Comparison of ENCODE assay signal across 14 mouse cellular contexts in the genomic region with DNA sequence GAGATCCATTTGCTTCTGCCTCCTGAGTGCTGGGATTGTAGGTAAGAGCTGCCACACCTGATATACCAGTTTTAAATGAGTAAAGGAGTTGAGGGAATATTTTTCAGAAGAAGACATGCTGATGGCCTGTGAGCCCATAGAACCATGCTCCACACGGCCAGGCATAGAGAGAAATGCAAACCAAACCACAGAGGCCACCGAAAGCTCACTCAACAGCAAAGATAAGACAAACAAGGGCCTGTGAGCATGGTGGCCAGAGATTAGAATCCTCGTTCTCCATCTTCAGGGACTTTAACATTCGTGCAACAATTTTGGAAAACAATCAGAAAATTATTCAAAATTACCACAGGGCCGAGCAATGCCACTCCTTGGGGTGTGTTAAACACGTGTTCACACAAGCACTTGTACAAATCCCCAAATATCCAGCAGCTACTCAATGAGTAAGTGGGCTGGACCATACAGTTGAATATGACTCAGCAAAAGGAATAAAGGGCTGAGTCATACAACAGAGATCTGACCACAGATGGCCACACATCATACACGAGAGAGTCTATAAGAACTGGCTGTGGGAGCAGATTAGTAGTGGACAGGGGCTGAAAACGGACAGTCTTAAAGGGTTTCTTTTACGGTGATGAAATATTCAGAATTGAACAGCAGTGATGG.
DNase-seq lines count a peak whose midpoint lies in the region; ATAC-seq and TF ChIP-seq lines count a peak whose summit lies in the region.
"Had no signal": no experiment of that assay in that cellular context is flagged by ENCODE, and none has a peak within 500 bp of the region (broad histone marks: within the 10 kb centered on the region; RNA-seq: fewer than 3 reads in every experiment).

No protein-coding gene starts in this region.

- 0 out of 2 replicates have a peak, but pooled peaks have one; percentile 19 for TF ChIP-seq EP300 in liver, embryonic 14.5 days (IDR thresholded peaks at IDR 0.05; ENCODE audit: low read depth)

- H3K9me3 ChIP-seq in heart, embryonic 15.5 days (replicated peaks): no peaks in the 10 kb centered on the region
- H3K9me3 ChIP-seq in ES-E14 (ENCODE audit: control insufficient read depth, insufficient read depth, low read depth, low read length): no peaks in the 10 kb centered on the region
- no peaks in the 10 kb centered on the region for H3K9me3 ChIP-seq in embryonic facial prominence, embryonic 14.5 days (ENCODE audit: control insufficient read depth, low read length)
- no peaks in the 10 kb centered on the region for H3K9me3 ChIP-seq in liver, embryonic 14.5 days (ENCODE audit: control insufficient read depth, low read length)
- no peaks in the 10 kb centered on the region for H3K9me3 ChIP-seq in hindbrain, embryonic 10.5 days

- H3K4me2 ChIP-seq in heart, embryonic 15.5 days: no peak overlapping the region
- H3K4me2 ChIP-seq in embryonic facial prominence, embryonic 14.5 days (ENCODE audit: low read depth, low read length): no peak overlapping the region
- H3K4me2 ChIP-seq in liver, embryonic 14.5 days (ENCODE audit: low read depth): 0 out of 2 replicates have a peak overlapping the region, but pooled peaks have one; percentile 6

- H3K4me3 ChIP-seq in heart, embryonic 15.5 days: no peak overlapping the region
- H3K4me3 ChIP-seq in ES-E14 (ENCODE audit: insufficient read depth in 1 of 2, low read depth in 1 of 2, low read length in 2 of 2, poor library complexity in 1 of 2, severe bottlenecking in 1 of 2): no peak overlapping the region
- no peak overlapping the region for H3K4me3 ChIP-seq in embryonic facial prominence, embryonic 14.5 days (ENCODE audit: low read depth, low read length)
- H3K4me3 ChIP-seq in liver, embryonic 14.5 days (ENCODE audit: insufficient read depth in 1 of 2, low read depth in 2 of 2, low read length in 2 of 2): no peak overlapping the region
- no peak overlapping the region for H3K4me3 ChIP-seq in hindbrain, embryonic 10.5 days
- H3K4me3 ChIP-seq: layer of hippocampus, adult 2 months had no signal

- H3K4me1 ChIP-seq in heart, embryonic 15.5 days (replicated peaks): peaks cover 19% of the 10 kb centered on the region
- peaks cover 0 to 2% of the 10 kb centered on the region in 2 experiments; a peak in 1 of 4 replicates for H3K4me1 ChIP-seq in ES-E14 (ENCODE audit: control insufficient read depth in 2 of 2, insufficient read depth in 2 of 2, low read length in 2 of 2, poor library complexity in 1 of 2)
- H3K4me1 ChIP-seq in embryonic facial prominence, embryonic 14.5 days (ENCODE audit: control insufficient read depth, insufficient read depth, low read length): peaks cover 30% of the 10 kb centered on the region
- H3K4me1 ChIP-seq in liver, embryonic 14.5 days (replicated peaks; ENCODE audit: control insufficient read depth in 2 of 2, insufficient read depth in 2 of 2, low read length in 1 of 2): peaks cover 3 to 12% of the 10 kb centered on the region in 2 experiments
- H3K4me1 ChIP-seq in hindbrain, embryonic 10.5 days (replicated peaks): peaks cover 8% of the 10 kb centered on the region

- no peak for DNase-seq in heart, postnatal 10 days
- no peak for DNase-seq in ES-E14 (ENCODE audit: low read depth, low spot score)
- DNase-seq in embryonic facial prominence, embryonic 14.5 days (ENCODE audit: low spot score): no peak
- peak in 1 of 3 experiments; percentile 16 for DNase-seq in liver, embryonic 14.5 days (ENCODE audit: low read depth in 3 of 3, low spot score in 3 of 3)
- no peak for DNase-seq in left cerebral cortex, adult 11 months (ENCODE audit: low spot score)
- no peak for DNase-seq in adrenal gland, adult 18-20 months (ENCODE audit: low spot score in 2 of 2)
- no peak for DNase-seq in hindbrain, embryonic 10.5 days (ENCODE audit: low spot score)
- DNase-seq: cerebellum, adult 9-10 months; heart, postnatal 4 days; kidney, adult 11 months; lung, postnatal 36 days had no signal

- intact Hi-C loops in heart, postnatal 10 days (cut with DNase I): no loop called here

- no peaks in the 10 kb centered on the region for H3K27me3 ChIP-seq in heart, embryonic 15.5 days
- H3K27me3 ChIP-seq in embryonic facial prominence, embryonic 14.5 days (replicated peaks; ENCODE audit: control insufficient read depth, insufficient read depth, low read length): no peaks in the 10 kb centered on the region
- no peaks in the 10 kb centered on the region for H3K27me3 ChIP-seq in liver, embryonic 14.5 days (ENCODE audit: control insufficient read depth, insufficient read depth, low read length)
- H3K27me3 ChIP-seq in hindbrain, embryonic 10.5 days (ENCODE audit: insufficient read depth, poor library complexity, severe bottlenecking): no peaks in the 10 kb centered on the region

- H3K27ac ChIP-seq in heart, embryonic 15.5 days: 0 out of 2 replicates have a peak overlapping the region, but pooled peaks have one; percentile 68
- H3K27ac ChIP-seq in ES-E14 (ENCODE audit: insufficient read depth, low read depth, low read length, poor library complexity, severe bottlenecking): no peak overlapping the region
- peak overlapping the region; percentile 86 for H3K27ac ChIP-seq in embryonic facial prominence, embryonic 14.5 days (replicated peaks; ENCODE audit: low read depth, low read length)
- no peak overlapping the region for H3K27ac ChIP-seq in liver, embryonic 14.5 days
- H3K27ac ChIP-seq in hindbrain, embryonic 10.5 days: no peak overlapping the region
- H3K27ac ChIP-seq: layer of hippocampus, adult 2 months had no signal

- 79% methylated on average over 9 of the region's 9 CpGs for WGBS in heart, embryonic 15.5 days
- 84% methylated on average over 9 of the region's 9 CpGs for WGBS in embryonic facial prominence, embryonic 14.5 days
- WGBS in liver, embryonic 14.5 days (ENCODE audit: insufficient replicate concordance): 24% methylated on average over 9 of the region's 9 CpGs
- WGBS in hindbrain, embryonic 10.5 days: 90% methylated on average over 9 of the region's 9 CpGs

- H3K9ac ChIP-seq in heart, embryonic 15.5 days: no peak overlapping the region
- no peak overlapping the region for H3K9ac ChIP-seq in ES-E14 (ENCODE audit: insufficient read depth, low read depth, low read length, poor library complexity, severe bottlenecking)
- no peak overlapping the region for H3K9ac ChIP-seq in embryonic facial prominence, embryonic 14.5 days (ENCODE audit: low read depth, low read length)
- H3K9ac ChIP-seq in liver, embryonic 14.5 days (replicated peaks): no peak overlapping the region; the same call in 1 of the 2 replicates

- no peak for TF ChIP-seq CTCF in liver, embryonic 14.5 days (IDR thresholded peaks at IDR 0.05; ENCODE audit: low read depth)

- no peak for ATAC-seq in heart, embryonic 15.5 days (replicated peaks; ENCODE audit: insufficient number of reproducible peaks, insufficient read depth, low FRiP score, low read depth)
- ATAC-seq in embryonic facial prominence, embryonic 14.5 days (ENCODE audit: low read depth): no peak
- ATAC-seq in liver, embryonic 14.5 days (ENCODE audit: insufficient read depth): peak; percentile 72
- ATAC-seq: activated CD4-positive, CD25-positive, alpha-beta regulatory T cell, adult 4 months had no signal

- H3K36me3 ChIP-seq in heart, embryonic 15.5 days: no peaks in the 10 kb centered on the region
- no peaks in the 10 kb centered on the region for H3K36me3 ChIP-seq in ES-E14 (ENCODE audit: control insufficient read depth, insufficient read depth, low read length, poor library complexity, severe bottlenecking)
- no peaks in the 10 kb centered on the region for H3K36me3 ChIP-seq in embryonic facial prominence, embryonic 14.5 days (ENCODE audit: control insufficient read depth, insufficient read depth, low read length)
- H3K36me3 ChIP-seq in liver, embryonic 14.5 days (replicated peaks; ENCODE audit: control insufficient read depth, insufficient read depth, low read depth): no peaks in the 10 kb centered on the region
- H3K36me3 ChIP-seq in hindbrain, embryonic 10.5 days: no peaks in the 10 kb centered on the region

- in situ Hi-C loops in ES-E14 (cut with MboI; ENCODE audit: low sequenced_read_pairs in 2 of 2, unreplicated experiment in 2 of 2): loop anchor here in 1 of 2 experiments (25.0 kb wide), 1 partner anchor 567 kb away; no protein-coding TSS in a partner anchor

TF ChIP-seq in ES-E14, 5 proteins besides CTCF, POLR2A, EP300 and RAD21:
- TF ChIP-seq MAFK (IDR thresholded peaks at IDR 0.05; ENCODE audit: insufficient read depth, low read depth, low read length): 0 out of 2 replicates have a peak, but pooled peaks have one; percentile 51
- no peak for TF ChIP-seq ZC3H11A (IDR thresholded peaks at IDR 0.05; ENCODE audit: borderline replicate concordance, low read depth, low read length)
TF ChIP-seq in ES-E14: peak in this region for 1.

Comparison
In these comparisons a context has a peak if more than half of its experiments do, and no peak if none do; other contexts are left out.
1. H3K27ac ChIP-seq: peak in heart, embryonic 15.5 days (single experiment) and embryonic facial prominence, embryonic 14.5 days (single experiment); none in ES-E14 (single experiment), liver, embryonic 14.5 days (single experiment) and hindbrain, embryonic 10.5 days (single experiment).